Mouse (Mus musculus) urinary bladder, adult 2 months (tissue): ENCODE data around the gene Sp1. TPM values are rescaled to one million over a fixed set of nuclear protein-coding genes. Genes with fewer than 3 reads are reported as not detected.

Source experiments
- DNase-seq: peaks from one replicate; pipeline ENCODE4 v3.0.0; 2022; ENCODE audit warnings: low spot score
- polyA plus RNA-seq: library from polyadenylated mRNA; depleted of rRNA; stranded (reverse); fragments of >200 nt; gene quantifications from 2 replicates; pipeline ENCODE4 v1.2.3, GENCODE M21; 2012

Sp1 gene
- polyA plus RNA-seq, 1 experiment = 19.1 TPM

- DNase-seq = no peak
These were observed 27.2 kb downstream of the Sp1 start for GRCm38 (mm10) chr15:102433173-102433572.

- no peak for DNase-seq
These were observed 36.5 kb downstream of the Sp1 start for GRCm38 (mm10) chr15:102442490-102442889.

GRCm38 (mm10) chr15:102445146-102445545 lies 39.2 kb downstream of the Sp1 start, which contains the start of gene Amhr2:
Gene Amhr2 (plus strand): TSS chr15:102445367.
- no peak for DNase-seq

- DNase-seq = no peak
These were observed 40.5 kb downstream of the Sp1 start for GRCm38 (mm10) chr15:102446448-102446847.

GRCm38 (mm10) chr15:102449366-102449765 lies 43.4 kb downstream of the Sp1 start:
- no peak for DNase-seq

- DNase-seq = no peak
These were observed 45.0 kb downstream of the Sp1 start for GRCm38 (mm10) chr15:102450928-102451327.

GRCm38 (mm10) chr15:102451666-102452430 lies 45.9 kb downstream of the Sp1 start:
- DNase-seq = no peak

- no peak for DNase-seq
These were observed 50.0 kb downstream of the Sp1 start for GRCm38 (mm10) chr15:102455993-102456392.

GRCm38 (mm10) chr15:102458050-102458736 lies 52.2 kb downstream of the Sp1 start:
- no peak for DNase-seq

- DNase-seq = peak; percentile 68
These were observed 53.0 kb downstream of the Sp1 start, which contains the start of gene Prr13 for GRCm38 (mm10) chr15:102458904-102459317. Gene Prr13 (plus strand): TSS chr15:102459028.

- DNase-seq = no peak
These were observed 53.4 kb downstream of the Sp1 start for GRCm38 (mm10) chr15:102459381-102459780.

GRCm38 (mm10) chr15:102459847-102460246 lies 53.9 kb downstream of the Sp1 start:
- DNase-seq = no peak

- no peak for DNase-seq
These were observed 54.5 kb downstream of the Sp1 start for GRCm38 (mm10) chr15:102460409-102460808.

GRCm38 (mm10) chr15:102460971-102461370 lies 55.0 kb downstream of the Sp1 start:
- DNase-seq = no peak

- no peak for DNase-seq
These were observed 55.6 kb downstream of the Sp1 start for GRCm38 (mm10) chr15:102461430-102462075.

GRCm38 (mm10) chr15:102463666-102464065 lies 57.7 kb downstream of the Sp1 start:
- no peak for DNase-seq

- no peak for DNase-seq
These were observed 62.9 kb downstream of the Sp1 start for GRCm38 (mm10) chr15:102468675-102469370.

- DNase-seq = peak; percentile 95
These were observed 64.3 kb downstream of the Sp1 start, which contains the start of gene Pcbp2 for GRCm38 (mm10) chr15:102470183-102470604. Gene Pcbp2 (plus strand): TSS chr15:102470539.

GRCm38 (mm10) chr15:102470605-102471294 lies 64.8 kb downstream of the Sp1 start:
- DNase-seq = peak; percentile 74

- DNase-seq = no peak
These were observed 65.3 kb downstream of the Sp1 start for GRCm38 (mm10) chr15:102471295-102471645.

GRCm38 (mm10) chr15:102471727-102472126 lies 65.8 kb downstream of the Sp1 start:
- no peak for DNase-seq
